Mouse (Mus musculus): ENCODE measurements around the gene Vstm2b. TPM values are rescaled to one million over a fixed set of nuclear protein-coding genes. Genes with fewer than 3 reads are reported as not detected.

The Vstm2b gene
- polyA plus RNA-seq, 1 experiment from 2014 or later = 0.80 TPM

GRCm38 (mm10) chr7:40901201-40901600 is 3.1 kb downstream of the Vstm2b start:
- Histone ChIP-seq H3K4me3 (replicated peaks; ENCODE audit: low read length) (no peak overlapping the region), H3K9me3 (replicated peaks; ENCODE audit: control insufficient read depth, low read length) (no peaks in the 10 kb centered on the region), H3K4me1 (ENCODE audit: control insufficient read depth, insufficient read depth, low read length) (no peaks in the 10 kb centered on the region; the same call in 1 of the 2 replicates), H3K36me3 (ENCODE audit: control insufficient read depth, insufficient read depth, low read length) (no peaks in the 10 kb centered on the region), H3K9ac (ENCODE audit: low read length) (no peak overlapping the region), H3K27me3 (ENCODE audit: control insufficient read depth, insufficient read depth, low read length) (peaks cover 72% of the 10 kb centered on the region), H3K4me2 (ENCODE audit: low read depth, low read length) (no peak overlapping the region), H3K27ac (ENCODE audit: low read length) (no peak overlapping the region)
- 2% methylated on average over 16 of the region's 16 CpGs for WGBS
- ATAC-seq (ENCODE audit: insufficient read depth, low FRiP score) = peak; percentile 55; the same call in 1 of the 2 replicates

- H3K9ac ChIP-seq (ENCODE audit: low read length) = no peak overlapping the region
- peaks cover 61% of the 10 kb centered on the region for H3K27me3 ChIP-seq (ENCODE audit: control insufficient read depth, insufficient read depth, low read length)
- H3K27ac ChIP-seq (ENCODE audit: low read length) = no peak overlapping the region
- no peak overlapping the region for H3K4me2 ChIP-seq (ENCODE audit: low read depth, low read length)
- 14% methylated on average over 28 of the region's 28 CpGs for WGBS
- H3K9me3 ChIP-seq (replicated peaks; ENCODE audit: control insufficient read depth, low read length) = no peaks in the 10 kb centered on the region
- no peaks in the 10 kb centered on the region for H3K36me3 ChIP-seq (ENCODE audit: control insufficient read depth, insufficient read depth, low read length)
- no peaks in the 10 kb centered on the region; the same call in 1 of the 2 replicates for H3K4me1 ChIP-seq (ENCODE audit: control insufficient read depth, insufficient read depth, low read length)
- H3K4me3 ChIP-seq (replicated peaks; ENCODE audit: low read length) = no peak overlapping the region
- ATAC-seq (ENCODE audit: insufficient read depth, low FRiP score) = no peak
Measured at GRCm38 (mm10) chr7:40902506-40902905, 4.4 kb downstream of the Vstm2b start.

- no peak overlapping the region for H3K4me3 ChIP-seq (replicated peaks; ENCODE audit: low read length)
- no peak for ATAC-seq (ENCODE audit: insufficient read depth, low FRiP score)
- WGBS = 61% methylated on average over 1 of the region's 1 CpGs
- no peak overlapping the region for H3K27ac ChIP-seq (ENCODE audit: low read length)
- no peaks in the 10 kb centered on the region for H3K9me3 ChIP-seq (replicated peaks; ENCODE audit: control insufficient read depth, low read length)
- no peak overlapping the region for H3K4me2 ChIP-seq (ENCODE audit: low read depth, low read length)
- no peaks in the 10 kb centered on the region for H3K4me1 ChIP-seq (ENCODE audit: control insufficient read depth, insufficient read depth, low read length)
- H3K9ac ChIP-seq (ENCODE audit: low read length) = no peak overlapping the region
- no peaks in the 10 kb centered on the region for H3K36me3 ChIP-seq (ENCODE audit: control insufficient read depth, insufficient read depth, low read length)
- peaks cover 23% of the 10 kb centered on the region for H3K27me3 ChIP-seq (ENCODE audit: control insufficient read depth, insufficient read depth, low read length)
Measured at GRCm38 (mm10) chr7:40906484-40906883, 8.4 kb downstream of the Vstm2b start.

GRCm38 (mm10) chr7:40916761-40917160 is 18.6 kb downstream of the Vstm2b start:
- no peaks in the 10 kb centered on the region for H3K9me3 ChIP-seq (replicated peaks; ENCODE audit: control insufficient read depth, low read length)
- no peak overlapping the region for H3K4me3 ChIP-seq (replicated peaks; ENCODE audit: low read length)
- no peaks in the 10 kb centered on the region for H3K27me3 ChIP-seq (ENCODE audit: control insufficient read depth, insufficient read depth, low read length)
- H3K4me1 ChIP-seq (ENCODE audit: control insufficient read depth, insufficient read depth, low read length) = no peaks in the 10 kb centered on the region
- H3K4me2 ChIP-seq (ENCODE audit: low read depth, low read length) = no peak overlapping the region
- no peak overlapping the region for H3K27ac ChIP-seq (ENCODE audit: low read length)
- no peaks in the 10 kb centered on the region for H3K36me3 ChIP-seq (ENCODE audit: control insufficient read depth, insufficient read depth, low read length)
- ATAC-seq (ENCODE audit: insufficient read depth, low FRiP score) = no peak
- no peak overlapping the region for H3K9ac ChIP-seq (ENCODE audit: low read length)
- 85% methylated on average over 3 of the region's 3 CpGs for WGBS

GRCm38 (mm10) chr7:40920118-40920517 is 22.0 kb downstream of the Vstm2b start:
- Histone ChIP-seq H3K4me1 (ENCODE audit: control insufficient read depth, insufficient read depth, low read length) (no peaks in the 10 kb centered on the region), H3K4me2 (ENCODE audit: low read depth, low read length) (no peak overlapping the region), H3K27ac (ENCODE audit: low read length) (no peak overlapping the region), H3K4me3 (replicated peaks; ENCODE audit: low read length) (no peak overlapping the region), H3K9ac (ENCODE audit: low read length) (no peak overlapping the region), H3K36me3 (ENCODE audit: control insufficient read depth, insufficient read depth, low read length) (no peaks in the 10 kb centered on the region), H3K27me3 (ENCODE audit: control insufficient read depth, insufficient read depth, low read length) (no peaks in the 10 kb centered on the region), H3K9me3 (replicated peaks; ENCODE audit: control insufficient read depth, low read length) (no peaks in the 10 kb centered on the region)
- 89% methylated on average over 2 of the region's 2 CpGs for WGBS
- ATAC-seq (ENCODE audit: insufficient read depth, low FRiP score) = no peak

GRCm38 (mm10) chr7:40921281-40921680 is 23.2 kb downstream of the Vstm2b start:
- no peak overlapping the region for H3K4me2 ChIP-seq (ENCODE audit: low read depth, low read length)
- H3K4me1 ChIP-seq (ENCODE audit: control insufficient read depth, insufficient read depth, low read length) = no peaks in the 10 kb centered on the region
- no peak overlapping the region for H3K9ac ChIP-seq (ENCODE audit: low read length)
- WGBS = 74% methylated on average over 6 of the region's 6 CpGs
- no peaks in the 10 kb centered on the region for H3K9me3 ChIP-seq (replicated peaks; ENCODE audit: control insufficient read depth, low read length)
- no peaks in the 10 kb centered on the region for H3K36me3 ChIP-seq (ENCODE audit: control insufficient read depth, insufficient read depth, low read length)
- H3K4me3 ChIP-seq (replicated peaks; ENCODE audit: low read length) = no peak overlapping the region
- H3K27me3 ChIP-seq (ENCODE audit: control insufficient read depth, insufficient read depth, low read length) = no peaks in the 10 kb centered on the region
- no peak for ATAC-seq (ENCODE audit: insufficient read depth, low FRiP score)
- no peak overlapping the region for H3K27ac ChIP-seq (ENCODE audit: low read length)

GRCm38 (mm10) chr7:40922871-40923270 is 24.7 kb downstream of the Vstm2b start:
- H3K27me3 ChIP-seq (ENCODE audit: control insufficient read depth, insufficient read depth, low read length) = no peaks in the 10 kb centered on the region
- no peak overlapping the region for H3K9ac ChIP-seq (ENCODE audit: low read length)
- no peaks in the 10 kb centered on the region for H3K4me1 ChIP-seq (ENCODE audit: control insufficient read depth, insufficient read depth, low read length)
- 66% methylated on average over 4 of the region's 4 CpGs for WGBS
- H3K4me2 ChIP-seq (ENCODE audit: low read depth, low read length) = no peak overlapping the region
- ATAC-seq (ENCODE audit: insufficient read depth, low FRiP score) = no peak
- H3K27ac ChIP-seq (ENCODE audit: low read length) = no peak overlapping the region
- H3K4me3 ChIP-seq (replicated peaks; ENCODE audit: low read length) = no peak overlapping the region
- H3K9me3 ChIP-seq (replicated peaks; ENCODE audit: control insufficient read depth, low read length) = no peaks in the 10 kb centered on the region
- no peaks in the 10 kb centered on the region for H3K36me3 ChIP-seq (ENCODE audit: control insufficient read depth, insufficient read depth, low read length)

GRCm38 (mm10) chr7:40928391-40928790 is 30.3 kb downstream of the Vstm2b start:
- ATAC-seq (ENCODE audit: insufficient read depth, low FRiP score) = no peak
- WGBS = 77% methylated on average over 2 of the region's 2 CpGs
- H3K4me3 ChIP-seq (replicated peaks; ENCODE audit: low read length) = no peak overlapping the region
- no peak overlapping the region for H3K4me2 ChIP-seq (ENCODE audit: low read depth, low read length)
- H3K4me1 ChIP-seq (ENCODE audit: control insufficient read depth, insufficient read depth, low read length) = no peaks in the 10 kb centered on the region
- no peaks in the 10 kb centered on the region for H3K36me3 ChIP-seq (ENCODE audit: control insufficient read depth, insufficient read depth, low read length)
- H3K9ac ChIP-seq (ENCODE audit: low read length) = no peak overlapping the region
- no peaks in the 10 kb centered on the region for H3K27me3 ChIP-seq (ENCODE audit: control insufficient read depth, insufficient read depth, low read length)
- no peak overlapping the region for H3K27ac ChIP-seq (ENCODE audit: low read length)
- H3K9me3 ChIP-seq (replicated peaks; ENCODE audit: control insufficient read depth, low read length) = no peaks in the 10 kb centered on the region

- Histone ChIP-seq H3K4me3 (replicated peaks; ENCODE audit: low read length) (no peak overlapping the region), H3K4me1 (ENCODE audit: control insufficient read depth, insufficient read depth, low read length) (no peaks in the 10 kb centered on the region), H3K27ac (ENCODE audit: low read length) (no peak overlapping the region), H3K9me3 (replicated peaks; ENCODE audit: control insufficient read depth, low read length) (no peaks in the 10 kb centered on the region), H3K36me3 (ENCODE audit: control insufficient read depth, insufficient read depth, low read length) (no peaks in the 10 kb centered on the region), H3K27me3 (ENCODE audit: control insufficient read depth, insufficient read depth, low read length) (no peaks in the 10 kb centered on the region), H3K9ac (ENCODE audit: low read length) (no peak overlapping the region), H3K4me2 (ENCODE audit: low read depth, low read length) (no peak overlapping the region)
- no peak for ATAC-seq (ENCODE audit: insufficient read depth, low FRiP score)
- 58% methylated on average over 4 of the region's 4 CpGs for WGBS
Measured at GRCm38 (mm10) chr7:40936617-40937212, 38.6 kb downstream of the Vstm2b start.

All from stomach, embryonic 16.5 days (tissue).